Mouse (Mus musculus) midbrain, embryonic 15.5 days (tissue): ENCODE results near the gene Ufsp2. TPM values are rescaled to one million over a fixed set of nuclear protein-coding genes. Genes with fewer than 3 reads are reported as not detected.

Experiments
- ATAC-seq: fragments of 200-750 bp; cut with Nextera tagmentation; replicated peaks from 2 replicates; pipeline ENCODE4 v1.8.0; 2017; ENCODE audit warnings: moderate TSS enrichment
- H3K27ac ChIP-seq: fragments of 300-500 bp; sonication (generic); 2 replicates; pipeline ENCODE4 v1.5.1; 2015; ENCODE audit warnings: mild to moderate bottlenecking, inconsistent platforms
- H3K27me3 ChIP-seq: fragments of 300-500 bp; sonication (generic); replicated peaks from 2 replicates; pipeline ENCODE4 v1.6.1; 2015; ENCODE audit warnings: inconsistent platforms
- H3K36me3 ChIP-seq: fragments of 300-500 bp; sonication (generic); replicated peaks from 2 replicates; pipeline ENCODE4 v1.6.1; 2015; ENCODE audit warnings: inconsistent platforms
- H3K4me1 ChIP-seq: fragments of 300-500 bp; sonication (generic); 2 replicates; pipeline ENCODE4 v1.6.1; 2015; ENCODE audit warnings: inconsistent platforms
- H3K4me2 ChIP-seq: fragments of 300-500 bp; sonication (generic); 2 replicates; pipeline ENCODE4 v1.6.1; 2015; ENCODE audit warnings: inconsistent platforms, mild to moderate bottlenecking, moderate library complexity
- H3K4me3 ChIP-seq: fragments of 300-500 bp; sonication (generic); 2 replicates; pipeline ENCODE4 v1.5.1; 2015; ENCODE audit warnings: mild to moderate bottlenecking, inconsistent platforms
- H3K9ac ChIP-seq: fragments of 300-500 bp; sonication (generic); 2 replicates; pipeline ENCODE4 v1.6.1; 2015; ENCODE audit warnings: mild to moderate bottlenecking, inconsistent platforms
- H3K9me3 ChIP-seq: fragments of 300-500 bp; sonication (generic); 2 replicates; pipeline ENCODE4 v1.6.1; 2016; ENCODE audit warnings: inconsistent platforms
- WGBS: fragments of 180-500 bp; shearing (Covaris S2); methylation state at CpG from one replicate; pipeline ENCODE4 v1.1.7; 2015; ENCODE audit warnings: mixed read lengths; 5-methylcytosine and 5-hydroxymethylcytosine counted together
- polyA plus RNA-seq: library from polyadenylated mRNA; unstranded; fragments of >200 nt; fragmentation: Nextera tagmentation; extraction: Ambion mirVana; gene quantifications from 2 replicates; pipeline ENCODE4 v1.2.1, GENCODE M21; 2015

The Ufsp2 gene
- polyA plus RNA-seq, 1 experiment from 2014 or later, result 64.0 TPM

DNA sequence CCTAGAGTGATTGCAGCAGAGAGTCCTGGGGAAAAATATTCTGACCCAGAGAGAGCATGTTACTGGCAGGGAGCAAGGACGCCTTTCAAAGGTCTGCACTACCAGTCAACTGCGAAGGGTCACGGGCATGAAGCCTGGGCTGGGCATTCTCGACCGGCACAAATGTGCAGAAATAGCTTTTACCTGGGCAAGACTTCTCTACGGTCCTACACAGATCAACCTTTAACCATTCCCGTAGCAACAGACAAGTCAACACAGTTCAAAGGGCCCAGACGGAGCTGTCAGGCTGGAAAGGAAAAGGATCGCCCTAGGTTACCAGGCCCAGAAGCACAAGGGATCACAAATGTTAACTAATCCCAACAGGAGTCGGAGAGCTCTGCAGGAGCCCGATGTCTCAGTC is 60.9 kb downstream of the Ufsp2 start:
- Histone ChIP-seq H3K36me3 (0 out of 2 replicates have a peak, but pooled peaks cover 6% of the 10 kb centered on the region), H3K4me3 (no peak overlapping the region), H3K27me3 (no peaks in the 10 kb centered on the region), H3K9me3 (no peaks in the 10 kb centered on the region), H3K4me1 (no peaks in the 10 kb centered on the region), H3K4me2 (no peak overlapping the region), H3K9ac (no peak overlapping the region), H3K27ac (no peak overlapping the region)
- no peak for ATAC-seq
- WGBS, result 66% methylated on average over 11 of the region's 11 CpGs

- Histone ChIP-seq H3K4me2 (no peak overlapping the region), H3K9ac (no peak overlapping the region), H3K4me3 (no peak overlapping the region), H3K27me3 (no peaks in the 10 kb centered on the region), H3K36me3 (peaks cover 11% of the 10 kb centered on the region; the same call in 1 of the 2 replicates), H3K27ac (no peak overlapping the region), H3K4me1 (no peaks in the 10 kb centered on the region), H3K9me3 (no peaks in the 10 kb centered on the region)
- 70% methylated on average over 1 of the region's 1 CpGs for WGBS
- ATAC-seq, result no peak
These were observed 64.3 kb downstream of the Ufsp2 start for GRCm38 (mm10) chr8:46039666-46040065.

DNA sequence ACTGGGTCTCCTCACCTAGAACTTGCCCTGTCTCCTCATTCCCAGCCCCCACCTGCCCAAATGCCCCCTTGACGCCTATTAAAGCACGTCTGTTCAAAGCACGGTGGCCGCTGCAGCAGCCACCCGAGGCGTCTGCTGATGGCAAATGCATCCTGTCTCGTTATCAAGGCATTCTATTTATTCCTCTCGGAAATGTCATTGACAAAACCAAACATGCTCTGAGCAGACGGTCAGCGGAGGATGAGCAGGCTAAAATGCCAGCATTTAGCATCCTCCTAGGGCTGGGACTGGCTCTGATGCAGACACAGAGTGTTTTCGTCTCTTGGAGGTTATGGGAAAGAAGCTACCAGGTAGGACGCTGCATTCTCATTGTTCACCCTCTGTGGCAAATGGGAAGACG is 64.9 kb downstream of the Ufsp2 start:
- Histone ChIP-seq H3K27ac (no peak overlapping the region), H3K4me2 (no peak overlapping the region), H3K4me3 (no peak overlapping the region), H3K36me3 (peaks cover 14% of the 10 kb centered on the region; the same call in 1 of the 2 replicates), H3K4me1 (no peaks in the 10 kb centered on the region), H3K9me3 (no peaks in the 10 kb centered on the region), H3K9ac (no peak overlapping the region), H3K27me3 (no peaks in the 10 kb centered on the region)
- no peak for ATAC-seq
- 59% methylated on average over 13 of the region's 13 CpGs for WGBS

Other genes with a start within 250 kb of the Ufsp2 start
- gene Pdlim3, start 90.1 kb upstream of the Ufsp2 start, polyA plus RNA-seq, result 21.2 and 25.9 TPM in 2 replicates
- 0.12 and 0.29 TPM in 2 replicates for gene Ccdc110, start 40.9 kb upstream of the Ufsp2 start, polyA plus RNA-seq
- 5.5 and 6.5 TPM in 2 replicates for gene 1700029J07Rik, start 276 bp upstream of the Ufsp2 start, polyA plus RNA-seq
- 0.52 and 0.66 TPM in 2 replicates for gene Lrp2bp, start 23.8 kb downstream of the Ufsp2 start, polyA plus RNA-seq
- 39.7 and 45.3 TPM in 2 replicates for gene Ankrd37, start 30.2 kb downstream of the Ufsp2 start, polyA plus RNA-seq
- 27.3 and 29.2 TPM in 2 replicates for gene Cfap97, start 176.2 kb downstream of the Ufsp2 start, polyA plus RNA-seq
- gene Snx25, start 176.6 kb downstream of the Ufsp2 start, polyA plus RNA-seq, result 9.9 and 10.5 TPM in 2 replicates
- gene Slc25a4, start 235.8 kb downstream of the Ufsp2 start, polyA plus RNA-seq, result 811 and 847 TPM in 2 replicates